Mouse (Mus musculus): ENCODE results near the gene Fgd1. TPM values are rescaled to one million over a fixed set of nuclear protein-coding genes. Genes with fewer than 3 reads are reported as not detected.

Fgd1 gene
- polyA plus RNA-seq (2011; ENCODE audit: insufficient read depth, insufficient read length, low replicate concordance, missing spikeins), result 0.45 and 2.2 TPM in 2 replicates

GRCm38 (mm10) chrX:151045850-151046249 is at the start of gene Fgd1:
Gene Fgd1, plus strand, starts transcription at chrX:151046150.
- 82% methylated on average over 8 of the region's 8 CpGs for WGBS
- TF ChIP-seq CTCF (IDR thresholded peaks at IDR 0.05; ENCODE audit: control insufficient read depth, insufficient read depth, low read length) (no peak), POLR2A (IDR thresholded peaks at IDR 0.05; ENCODE audit: borderline replicate concordance, control insufficient read depth, low read depth, low read length) (no peak)
- Histone ChIP-seq H3K4me1 (ENCODE audit: control insufficient read depth, insufficient read depth, low read length) (no peaks in the 10 kb centered on the region), H3K27ac (ENCODE audit: control insufficient read depth, insufficient read depth, low read depth, low read length, poor library complexity) (no peak within 1 kb of the TSS), H3K4me3 (replicated peaks; ENCODE audit: control insufficient read depth, low read depth, low read length) (no peak within 1 kb of the TSS)

GRCm38 (mm10) chrX:150996775-150997174 is 49.2 kb upstream of the Fgd1 start:
- TF ChIP-seq CTCF (IDR thresholded peaks at IDR 0.05; ENCODE audit: control insufficient read depth, insufficient read depth, low read length) (no peak), POLR2A (IDR thresholded peaks at IDR 0.05; ENCODE audit: borderline replicate concordance, control insufficient read depth, low read depth, low read length) (no peak)
- H3K4me3 ChIP-seq (replicated peaks; ENCODE audit: control insufficient read depth, low read depth, low read length), result no peak overlapping the region
- WGBS, result 87% methylated on average over 3 of the region's 3 CpGs
- no peaks in the 10 kb centered on the region for H3K4me1 ChIP-seq (ENCODE audit: control insufficient read depth, insufficient read depth, low read length)
- H3K27ac ChIP-seq (ENCODE audit: control insufficient read depth, insufficient read depth, low read depth, low read length, poor library complexity), result no peak overlapping the region

GRCm38 (mm10) chrX:151016938-151017877 is 28.7 kb upstream of the Fgd1 start, which contains the start of gene Gnl3l:
Gene Gnl3l, minus strand, starts transcription at chrX:151017322.
- Histone ChIP-seq H3K27ac (ENCODE audit: control insufficient read depth, insufficient read depth, low read depth, low read length, poor library complexity) (peak within 1 kb of the TSS; percentile 10), H3K4me3 (replicated peaks; ENCODE audit: control insufficient read depth, low read depth, low read length) (peak within 1 kb of the TSS; percentile 63), H3K4me1 (ENCODE audit: control insufficient read depth, insufficient read depth, low read length) (no peaks in the 10 kb centered on the region)
- WGBS, result 16% methylated on average over 42 of the region's 43 CpGs
- TF ChIP-seq POLR2A (IDR thresholded peaks at IDR 0.05; ENCODE audit: borderline replicate concordance, control insufficient read depth, low read depth, low read length), result peak; percentile 58; the same call in 1 of the 2 replicates
- TF ChIP-seq CTCF (IDR thresholded peaks at IDR 0.05; ENCODE audit: control insufficient read depth, insufficient read depth, low read length), result 0 out of 2 replicates have a peak, but pooled peaks have one; percentile 15

GRCm38 (mm10) chrX:151017897-151018296 is 28.1 kb upstream of the Fgd1 start:
- Histone ChIP-seq H3K4me3 (replicated peaks; ENCODE audit: control insufficient read depth, low read depth, low read length) (peak overlapping the region; percentile 63), H3K27ac (ENCODE audit: control insufficient read depth, insufficient read depth, low read depth, low read length, poor library complexity) (no peak overlapping the region), H3K4me1 (ENCODE audit: control insufficient read depth, insufficient read depth, low read length) (no peaks in the 10 kb centered on the region)
- TF ChIP-seq CTCF (IDR thresholded peaks at IDR 0.05; ENCODE audit: control insufficient read depth, insufficient read depth, low read length), result no peak
- TF ChIP-seq POLR2A (IDR thresholded peaks at IDR 0.05; ENCODE audit: borderline replicate concordance, control insufficient read depth, low read depth, low read length), result no peak
- 4% methylated on average over 3 of the region's 3 CpGs for WGBS

GRCm38 (mm10) chrX:151018798-151019197 is 27.2 kb upstream of the Fgd1 start:
- no peak overlapping the region for H3K27ac ChIP-seq (ENCODE audit: control insufficient read depth, insufficient read depth, low read depth, low read length, poor library complexity)
- no peak for TF ChIP-seq CTCF (IDR thresholded peaks at IDR 0.05; ENCODE audit: control insufficient read depth, insufficient read depth, low read length)
- TF ChIP-seq POLR2A (IDR thresholded peaks at IDR 0.05; ENCODE audit: borderline replicate concordance, control insufficient read depth, low read depth, low read length), result no peak
- no peak overlapping the region for H3K4me3 ChIP-seq (replicated peaks; ENCODE audit: control insufficient read depth, low read depth, low read length)
- no peaks in the 10 kb centered on the region for H3K4me1 ChIP-seq (ENCODE audit: control insufficient read depth, insufficient read depth, low read length)
- WGBS, result 76% methylated on average over 3 of the region's 3 CpGs

- Histone ChIP-seq H3K4me1 (ENCODE audit: control insufficient read depth, insufficient read depth, low read length) (no peaks in the 10 kb centered on the region), H3K4me3 (replicated peaks; ENCODE audit: control insufficient read depth, low read depth, low read length) (no peak overlapping the region), H3K27ac (ENCODE audit: control insufficient read depth, insufficient read depth, low read depth, low read length, poor library complexity) (no peak overlapping the region)
- TF ChIP-seq POLR2A (IDR thresholded peaks at IDR 0.05; ENCODE audit: borderline replicate concordance, control insufficient read depth, low read depth, low read length) (no peak), CTCF (IDR thresholded peaks at IDR 0.05; ENCODE audit: control insufficient read depth, insufficient read depth, low read length) (no peak)
- WGBS, result 88% methylated on average over 3 of the region's 3 CpGs
These were observed 14.6 kb upstream of the Fgd1 start for GRCm38 (mm10) chrX:151031400-151031799.

GRCm38 (mm10) chrX:151041223-151041622 is 4.7 kb upstream of the Fgd1 start:
- H3K27ac ChIP-seq (ENCODE audit: control insufficient read depth, insufficient read depth, low read depth, low read length, poor library complexity), result no peak overlapping the region
- no peak overlapping the region for H3K4me3 ChIP-seq (replicated peaks; ENCODE audit: control insufficient read depth, low read depth, low read length)
- TF ChIP-seq CTCF (IDR thresholded peaks at IDR 0.05; ENCODE audit: control insufficient read depth, insufficient read depth, low read length), result no peak
- no peak for TF ChIP-seq POLR2A (IDR thresholded peaks at IDR 0.05; ENCODE audit: borderline replicate concordance, control insufficient read depth, low read depth, low read length)
- 79% methylated on average over 5 of the region's 5 CpGs for WGBS
- no peaks in the 10 kb centered on the region for H3K4me1 ChIP-seq (ENCODE audit: control insufficient read depth, insufficient read depth, low read length)

GRCm38 (mm10) chrX:151046321-151046720 is 371 bp downstream of the Fgd1 start:
- H3K4me1 ChIP-seq (ENCODE audit: control insufficient read depth, insufficient read depth, low read length), result no peaks in the 10 kb centered on the region
- no peak overlapping the region for H3K4me3 ChIP-seq (replicated peaks; ENCODE audit: control insufficient read depth, low read depth, low read length)
- no peak overlapping the region for H3K27ac ChIP-seq (ENCODE audit: control insufficient read depth, insufficient read depth, low read depth, low read length, poor library complexity)
- no peak for TF ChIP-seq CTCF (IDR thresholded peaks at IDR 0.05; ENCODE audit: control insufficient read depth, insufficient read depth, low read length)
- TF ChIP-seq POLR2A (IDR thresholded peaks at IDR 0.05; ENCODE audit: borderline replicate concordance, control insufficient read depth, low read depth, low read length), result no peak
- WGBS, result 72% methylated on average over 11 of the region's 11 CpGs
